8 mouse cellular contexts compared by ENCODE assay signal in genomic region chr12:4523208-4523607, GRCm38 (mm10). TPM values are rescaled to one million over a fixed set of nuclear protein-coding genes. Genes with fewer than 3 reads are reported as not detected.
DNase-seq lines count a peak whose midpoint lies in the region; ATAC-seq and TF ChIP-seq lines count a peak whose summit lies in the region.

No protein-coding gene starts in this region.

- H3K27me3 ChIP-seq in E14TG2a.4 (ENCODE audit: insufficient read depth, low read length) = peaks cover 9% of the 10 kb centered on the region; the same call in 1 of the 2 replicates
- no peaks in the 10 kb centered on the region for H3K27me3 ChIP-seq in midbrain, embryonic 12.5 days
- H3K27me3 ChIP-seq in stomach, embryonic 15.5 days (replicated peaks) = no peaks in the 10 kb centered on the region

- 1% methylated on average over 10 of the region's 10 CpGs for WGBS in midbrain, embryonic 12.5 days
- 7% methylated on average over 10 of the region's 10 CpGs for WGBS in stomach, embryonic 15.5 days

- H3K4me3 ChIP-seq in E14TG2a.4 (replicated peaks; ENCODE audit: low read length) = 0 out of 2 replicates have a peak overlapping the region, but pooled peaks have one; percentile 49
- H3K4me3 ChIP-seq in midbrain, embryonic 12.5 days = 0 out of 2 replicates have a peak overlapping the region, but pooled peaks have one; percentile 7
- no peak overlapping the region for H3K4me3 ChIP-seq in stomach, embryonic 15.5 days (replicated peaks)

- no peaks in the 10 kb centered on the region for H3K9me3 ChIP-seq in E14TG2a.4 (ENCODE audit: low read length)
- no peaks in the 10 kb centered on the region for H3K9me3 ChIP-seq in midbrain, embryonic 12.5 days
- no peaks in the 10 kb centered on the region for H3K9me3 ChIP-seq in stomach, embryonic 15.5 days

- TF ChIP-seq CTCF in E14TG2a.4 (conservative IDR thresholded peaks at IDR 0.05; ENCODE audit: low read length) = no peak

- H3K27ac ChIP-seq in midbrain, embryonic 12.5 days (replicated peaks) = peak overlapping the region; percentile 84
- H3K27ac ChIP-seq in stomach, embryonic 15.5 days = peak overlapping the region; percentile 48

- ATAC-seq in midbrain, embryonic 12.5 days (ENCODE audit: low FRiP score, low read depth) = peak; percentile 85
- ATAC-seq in stomach, embryonic 15.5 days (ENCODE audit: insufficient read depth, low FRiP score, low read depth) = peak; percentile 73; the same call in 1 of the 2 replicates
- ATAC-seq in erythroid progenitor cell, adult 5-6 weeks (replicated peaks; ENCODE audit: low FRiP score, poor library complexity, severe bottlenecking) = no peak

- peak overlapping the region; percentile 41 for H3K4me2 ChIP-seq in midbrain, embryonic 12.5 days (replicated peaks)
- peak overlapping the region; percentile 32 for H3K4me2 ChIP-seq in stomach, embryonic 15.5 days

- intact Hi-C loops in heart, postnatal 36 days (cut with DNase I) = no loop called here

- no peaks in the 10 kb centered on the region for H3K36me3 ChIP-seq in E14TG2a.4 (ENCODE audit: insufficient read depth, low read length)
- no peaks in the 10 kb centered on the region for H3K36me3 ChIP-seq in midbrain, embryonic 12.5 days
- H3K36me3 ChIP-seq in stomach, embryonic 15.5 days = no peaks in the 10 kb centered on the region

- peaks cover 33% of the 10 kb centered on the region for H3K4me1 ChIP-seq in E14TG2a.4 (replicated peaks; ENCODE audit: low read depth, low read length)
- H3K4me1 ChIP-seq in midbrain, embryonic 12.5 days = peaks cover 29% of the 10 kb centered on the region
- peaks cover 7% of the 10 kb centered on the region; the same call in 1 of the 2 replicates for H3K4me1 ChIP-seq in stomach, embryonic 15.5 days

- DNase-seq in cerebellum, adult 9-11 months = peak; percentile 21
- peak; percentile 22 to 61 for DNase-seq in frontal cortex, adult 2 months (ENCODE audit: extremely low spot score in 1 of 2, low spot score in 1 of 2)
- peak; percentile 49 to 50 for DNase-seq in heart, postnatal 36 days
- DNase-seq in layer of hippocampus, postnatal 10 days (ENCODE audit: low spot score in 2 of 2) = peak; percentile 76 to 77

- no peak overlapping the region for H3K9ac ChIP-seq in midbrain, embryonic 12.5 days (replicated peaks)
- H3K9ac ChIP-seq in stomach, embryonic 15.5 days = no peak overlapping the region

RNA-seq across cellular contexts. Expression of gene Ncoa1, which starts 46.2 kb away (rescaled TPM):
- polyA plus RNA-seq in frontal cortex, adult 2 months (2012; rRNA removed) = 49.5 and 59.6 TPM in 2 replicates
- total RNA-seq in heart, postnatal 36 days (2021) = 10 to 100 TPM; 27.3 to 29.0 TPM
- total RNA-seq in layer of hippocampus, postnatal 10 days (2021) = 100 to 1,000 TPM; 103 to 108 TPM
- polyA plus RNA-seq in midbrain, embryonic 12.5 days (2016; fragmentation: Nextera tagmentation; extraction: Ambion mirVana) = 6.8 and 7.1 TPM in 2 replicates
- 8.3 and 8.8 TPM in 2 replicates for polyA plus RNA-seq in stomach, embryonic 15.5 days (2015; fragmentation: Nextera tagmentation; extraction: Ambion mirVana)
- 13.4 and 14.8 TPM in 2 replicates for total RNA-seq in erythroid progenitor cell, adult 5-6 weeks (2015; ENCODE audit: low replicate concordance)
- total RNA-seq in erythroid progenitor cell, adult 5-6 weeks (2017; ENCODE audit: low replicate concordance) = 5.5 and 8.5 TPM in 2 replicates

Comparison
In these comparisons a context has a peak if more than half of its experiments do, and no peak if none do; other contexts are left out.
1. DNase-seq: peak in every context shown above with its lines; median percentile 76 in layer of hippocampus, postnatal 10 days; 50 in heart, postnatal 36 days; 42 in frontal cortex, adult 2 months; 21 in cerebellum, adult 9-11 months.